Mouse (Mus musculus) adrenal gland, adult 8-10 months (tissue): ENCODE data around the gene Neo1. TPM values are rescaled to one million over a fixed set of nuclear protein-coding genes. Genes with fewer than 3 reads are reported as not detected.

Experiments used
- DNase-seq: peaks from one replicate; pipeline ENCODE4 v3.0.0; 2022
- total RNA-seq, 4 experiments: library from RNA; stranded (reverse); gene quantifications; 2 replicates each; pipeline ENCODE4 v1.2.4; 2022

The Neo1 gene
- 100 to 1,000 TPM in 2 of 4 experiments, 10 to 100 TPM in 2; 50.5 to 118 (median 83.2) TPM for total RNA-seq

GRCm38 (mm10) chr9:59036159-59036731 is at the start of gene Neo1:
TSS of gene Neo1 (minus strand) at chr9:59036441.
- peak; percentile 85 for DNase-seq

DNA sequence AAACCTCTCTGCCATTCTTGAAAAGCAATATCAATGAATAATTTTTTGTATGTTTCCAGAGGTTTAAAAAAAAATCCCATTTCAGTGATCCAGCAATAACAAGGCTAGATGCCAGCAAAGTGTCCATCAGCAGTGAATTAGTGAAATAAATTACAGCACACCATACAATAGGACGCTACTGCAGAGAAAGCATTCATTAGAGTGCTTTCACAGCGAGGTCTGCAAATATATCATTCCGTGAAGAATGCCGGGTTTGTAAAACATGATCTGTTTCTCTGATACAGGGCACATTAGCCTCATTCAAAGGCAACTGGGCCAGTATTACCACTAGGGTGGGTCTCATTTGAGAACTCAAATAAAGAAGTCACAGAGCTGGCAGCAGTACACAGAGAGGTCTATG is 39.4 kb upstream of the Neo1 start:
- DNase-seq, result no peak

GRCm38 (mm10) chr9:59073887-59074286 is 37.6 kb upstream of the Neo1 start:
- DNase-seq, result no peak

GRCm38 (mm10) chr9:59072076-59072777 is 36.0 kb upstream of the Neo1 start:
- no peak for DNase-seq

DNA sequence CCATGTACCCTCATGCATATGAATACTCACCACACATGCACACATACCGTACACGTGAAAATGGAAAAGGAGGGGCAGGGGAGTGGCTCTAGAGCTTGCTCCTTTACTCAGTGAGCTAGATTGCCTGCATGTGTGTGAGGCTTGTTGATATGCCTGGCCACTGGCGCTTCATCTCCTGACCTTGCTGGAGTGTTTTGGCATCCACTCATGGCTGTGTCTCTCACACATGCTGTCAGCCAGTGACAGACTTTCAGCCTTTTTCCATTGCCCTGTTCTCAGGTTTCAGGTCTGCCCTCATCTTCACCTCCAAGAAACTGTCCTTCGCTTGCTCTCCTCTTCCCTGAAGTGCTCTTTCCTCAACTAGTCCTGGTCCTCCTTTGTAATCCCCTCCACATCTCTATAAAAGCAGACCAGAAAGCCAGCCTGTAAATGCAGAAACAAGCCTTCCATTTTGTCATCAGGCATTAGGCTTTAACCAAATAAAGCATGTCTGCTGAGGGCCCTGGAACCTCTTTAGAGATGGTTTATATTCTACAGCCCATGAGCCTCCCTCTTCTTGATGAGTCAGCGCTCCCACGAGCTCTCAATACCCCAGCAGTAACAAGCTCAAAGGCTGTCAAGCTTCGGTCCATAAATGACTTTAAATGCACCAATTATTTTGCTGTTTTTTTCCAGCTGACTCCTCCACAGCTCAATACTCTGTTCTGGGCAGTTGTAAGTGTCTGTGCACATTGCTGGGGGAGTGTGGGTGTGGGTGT is 35.2 kb upstream of the Neo1 start:
- peak; percentile 19 for DNase-seq

DNA sequence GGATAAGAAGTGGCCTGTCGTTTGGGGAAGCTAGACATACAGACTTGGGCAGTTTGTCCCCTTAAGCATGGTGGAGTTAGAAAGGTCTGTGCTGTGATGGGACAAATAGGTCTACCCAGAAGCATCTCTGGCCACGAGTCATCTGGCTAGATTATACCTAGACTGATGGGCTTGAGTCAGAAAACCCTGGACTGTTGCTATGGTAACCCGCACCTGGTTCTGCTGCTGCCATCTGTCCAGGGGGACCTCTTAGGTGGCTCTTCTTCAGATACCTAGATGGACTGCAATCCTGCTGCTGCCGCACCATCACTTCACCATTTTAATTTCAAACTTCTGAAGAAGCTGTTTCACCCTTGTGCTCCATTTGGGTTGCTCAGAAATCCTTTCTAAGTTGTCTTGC is 34.0 kb upstream of the Neo1 start:
- DNase-seq, result no peak

DNA sequence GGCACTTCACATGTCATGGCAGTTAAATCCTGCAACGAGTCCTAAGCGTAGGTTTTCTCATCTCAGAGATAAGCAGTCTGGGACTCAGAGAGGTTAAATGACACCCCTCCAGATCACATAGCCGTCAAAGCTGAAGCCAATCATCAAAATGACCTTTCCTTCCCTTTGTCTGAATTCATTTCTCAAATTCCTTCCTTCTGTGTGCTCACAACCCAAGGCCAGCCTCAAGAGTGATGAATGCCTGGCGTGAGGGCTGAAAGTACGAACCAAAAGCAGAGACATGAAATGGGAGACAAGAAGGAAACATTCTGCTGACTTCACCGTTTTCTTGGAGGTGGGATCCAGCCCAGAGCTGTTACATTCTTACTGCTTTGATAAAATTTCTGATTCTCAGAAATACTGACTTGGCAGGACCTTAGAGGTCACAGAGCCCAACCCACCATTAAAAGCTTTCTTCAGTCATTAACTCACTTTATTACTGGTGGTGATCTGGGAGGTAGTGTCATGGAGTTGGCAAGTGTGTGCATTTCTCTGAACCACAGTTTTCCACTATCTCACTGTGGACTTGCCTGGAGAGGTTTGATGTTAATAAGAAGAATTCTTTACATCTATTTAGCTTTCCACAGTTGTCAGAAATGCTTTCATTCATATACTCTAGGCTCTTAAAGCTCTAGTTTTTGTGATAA is 29.5 kb upstream of the Neo1 start:
- DNase-seq, result peak; percentile 50

- no peak for DNase-seq
Measured at GRCm38 (mm10) chr9:59062409-59062808, 26.2 kb upstream of the Neo1 start.

- no peak for DNase-seq
Measured at GRCm38 (mm10) chr9:59060026-59060605, 23.9 kb upstream of the Neo1 start.

DNA sequence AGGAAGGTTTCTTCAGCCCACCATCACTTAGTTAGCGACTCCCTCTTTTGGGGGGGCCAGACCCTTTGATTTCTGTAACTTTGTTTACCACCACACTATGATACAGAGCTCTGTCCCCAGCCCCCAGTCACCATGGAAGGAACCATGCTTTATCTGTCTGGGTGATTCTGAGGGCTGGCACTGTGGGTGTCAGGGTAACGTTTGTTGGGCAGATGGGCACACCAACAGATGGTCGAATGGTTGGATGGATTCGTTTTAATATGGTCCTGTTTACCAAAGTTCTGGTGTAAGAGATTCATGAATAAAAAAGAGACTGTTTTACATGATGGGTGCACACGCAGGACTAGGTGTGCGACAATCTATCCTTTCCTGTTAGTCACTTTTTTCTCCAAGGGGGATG is 22.9 kb upstream of the Neo1 start:
- no peak for DNase-seq

GRCm38 (mm10) chr9:59058060-59058459 is 21.8 kb upstream of the Neo1 start:
- DNase-seq, result no peak

- peak; percentile 77 for DNase-seq
Measured at GRCm38 (mm10) chr9:59056281-59056680, 20.0 kb upstream of the Neo1 start.

GRCm38 (mm10) chr9:59041805-59042204 is 5.6 kb upstream of the Neo1 start:
- no peak for DNase-seq

DNA sequence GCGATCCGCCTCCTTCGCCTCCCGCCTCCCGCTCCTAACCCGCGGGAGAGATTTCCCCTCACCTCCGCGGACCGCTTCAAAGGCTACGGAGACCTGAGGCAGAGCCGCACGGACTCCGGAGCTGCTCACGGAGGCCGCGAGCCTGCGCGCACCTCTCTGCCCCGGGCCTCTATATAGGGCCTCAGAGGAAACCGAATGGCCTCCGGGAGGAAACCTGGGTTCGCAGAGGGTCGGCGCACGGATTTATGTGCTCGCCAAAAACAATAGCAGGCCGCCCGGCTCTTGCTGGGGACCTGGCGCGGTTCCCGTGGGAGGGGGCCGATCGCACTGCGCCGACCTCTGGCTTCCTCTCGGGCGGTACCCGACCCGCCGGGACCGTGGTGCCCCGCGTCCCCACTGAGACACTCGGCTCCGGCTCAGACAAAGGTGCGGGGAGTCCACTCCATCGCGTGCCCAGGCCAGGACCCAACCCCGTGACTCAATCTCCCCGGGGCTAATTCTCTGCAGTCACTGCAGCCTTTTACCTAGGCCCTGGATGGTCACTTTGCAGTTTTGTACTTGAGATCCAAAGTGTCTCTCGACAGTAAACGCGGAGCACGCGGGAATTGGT is 596 bp upstream of the Neo1 start:
- DNase-seq, result no peak

DNA sequence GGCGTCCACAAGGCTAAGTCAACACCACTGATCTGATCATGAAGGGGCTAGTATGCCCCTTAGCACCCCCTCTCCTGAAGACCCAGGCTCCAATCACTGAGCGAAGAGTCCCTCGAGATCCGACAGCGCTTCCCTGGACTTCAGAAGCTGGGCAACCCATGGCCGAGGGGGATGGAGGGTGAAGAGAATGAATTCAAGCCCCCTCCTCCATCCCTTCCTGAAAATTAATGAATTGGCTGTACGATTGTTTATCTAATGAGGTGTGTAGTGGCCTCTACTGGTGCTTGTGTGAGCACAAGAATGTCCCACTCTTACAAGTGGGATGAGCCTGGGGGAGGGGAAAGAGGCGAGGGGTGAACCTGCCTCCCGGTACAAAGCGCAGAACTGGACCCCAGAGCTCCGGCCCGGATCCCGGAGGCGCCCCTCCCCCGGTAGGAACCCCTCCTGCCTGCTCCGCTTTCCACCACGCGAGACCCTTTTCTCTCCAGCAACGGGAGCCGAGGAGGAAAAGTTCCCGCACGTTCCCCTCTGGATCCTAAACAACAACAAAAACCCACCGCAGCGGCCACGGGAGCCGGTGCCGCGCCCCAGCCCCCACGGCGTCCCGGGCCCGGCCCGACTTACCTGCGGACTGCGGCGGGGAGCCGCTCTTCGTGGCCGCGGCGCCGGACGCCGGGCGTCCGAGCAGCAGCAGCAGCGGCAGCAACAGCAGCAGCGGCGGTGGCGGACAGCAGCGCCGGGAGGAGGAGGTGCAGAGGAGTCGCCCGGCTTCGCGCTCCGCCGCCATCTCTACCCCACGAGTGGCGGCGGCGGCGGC is 691 bp downstream of the Neo1 start:
- DNase-seq, result peak; percentile 26

DNA sequence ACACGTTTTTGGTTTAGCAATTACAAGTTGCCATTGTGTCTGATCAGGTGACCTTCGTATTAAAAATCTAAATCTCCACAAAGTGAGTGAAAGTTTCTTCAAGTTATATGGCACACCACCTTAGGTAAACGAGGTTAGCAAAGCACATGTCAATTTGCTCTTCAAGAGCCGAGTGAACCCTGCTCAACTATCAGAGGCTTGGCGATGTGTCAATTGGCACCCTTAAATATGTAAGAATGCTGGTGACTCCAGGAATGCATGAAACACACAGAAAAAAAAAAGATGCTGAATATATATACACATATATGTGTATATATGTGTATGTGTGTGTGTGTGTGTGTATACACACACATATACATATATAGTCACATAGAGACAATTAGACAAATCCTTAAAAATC is 1.4 kb downstream of the Neo1 start:
- no peak for DNase-seq

DNA sequence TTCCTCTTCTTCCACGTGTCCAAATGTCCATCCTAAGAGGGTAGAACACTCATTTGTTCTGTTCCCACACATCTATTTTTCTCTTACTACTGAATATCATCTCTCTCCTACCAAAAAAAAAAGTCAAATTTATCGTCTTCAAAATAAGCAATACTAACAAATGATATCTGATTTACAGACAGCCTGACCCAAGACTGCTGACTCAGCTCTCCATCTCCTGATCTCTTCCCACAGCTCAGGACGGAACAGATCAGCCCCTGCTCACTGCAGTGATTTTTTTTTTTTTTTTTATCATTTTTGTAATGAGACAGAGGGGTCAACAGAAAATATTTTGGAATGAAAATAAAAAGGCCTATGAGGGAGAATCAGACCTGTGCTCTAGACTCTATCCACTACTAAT is 2.7 kb downstream of the Neo1 start:
- no peak for DNase-seq

- DNase-seq, result no peak
Measured at GRCm38 (mm10) chr9:59024245-59024844, 11.9 kb downstream of the Neo1 start.

- DNase-seq, result no peak
Measured at GRCm38 (mm10) chr9:59016060-59016719, 20.1 kb downstream of the Neo1 start.

GRCm38 (mm10) chr9:59013365-59013764 is 22.9 kb downstream of the Neo1 start:
- no peak for DNase-seq
